Mouse (Mus musculus): ENCODE measurements around the gene Rabl3.

The Rabl3 gene

DNA sequence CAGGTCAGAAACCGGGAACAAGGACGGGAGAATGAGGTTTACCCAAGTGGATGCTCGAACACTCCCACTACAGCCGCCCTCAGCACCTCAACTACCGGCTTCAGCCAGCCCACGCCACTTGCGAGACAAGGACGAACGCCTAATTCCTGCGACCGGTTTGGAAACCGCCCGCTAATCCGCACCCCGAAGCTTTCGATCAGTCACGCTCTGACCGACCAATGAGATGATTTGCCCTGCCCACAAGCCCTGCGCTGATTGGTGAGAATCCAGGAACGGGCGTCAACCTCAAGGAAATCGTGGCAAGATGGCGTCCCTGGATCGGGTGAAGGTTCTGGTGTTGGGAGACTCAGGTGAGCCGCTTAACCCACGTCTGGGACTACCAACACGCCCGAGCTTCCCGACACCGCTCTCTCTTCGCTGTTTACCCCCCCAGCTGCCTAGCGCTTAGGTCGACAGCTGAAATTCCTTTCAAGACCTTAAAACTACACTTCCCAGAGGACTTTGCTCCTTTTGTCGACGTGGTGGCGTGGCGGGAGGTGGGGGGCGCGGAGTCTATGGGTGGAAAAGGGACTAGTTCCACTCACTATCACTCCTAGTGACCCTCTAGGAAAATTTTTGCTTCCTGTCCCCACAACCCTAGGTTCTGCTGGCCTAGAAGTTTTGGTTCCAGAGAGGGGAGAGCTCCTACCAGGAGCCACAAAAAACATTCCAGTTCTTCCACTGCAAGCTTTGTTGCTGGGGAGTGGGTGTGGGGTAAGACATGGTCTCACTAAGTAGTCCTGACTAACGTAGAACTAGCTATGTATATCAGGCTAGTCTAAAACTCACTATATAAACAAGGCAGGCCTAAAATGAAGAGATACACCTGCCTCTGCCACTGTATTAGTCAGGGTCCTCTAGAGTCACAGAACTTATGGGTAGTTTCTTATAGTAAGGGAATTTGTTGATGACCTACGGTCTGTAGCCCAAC is at the start of gene Rabl3, which contains the start of gene Gtf2e1:
Gene Rabl3, plus strand, starts transcription at position 275 of the 970 bp plus-strand sequence.
Gene Gtf2e1, minus strand, starts transcription at position 179 of the 970 bp plus-strand sequence.
- peak; percentile 98 for DNase-seq (ENCODE audit: low spot score)

DNA sequence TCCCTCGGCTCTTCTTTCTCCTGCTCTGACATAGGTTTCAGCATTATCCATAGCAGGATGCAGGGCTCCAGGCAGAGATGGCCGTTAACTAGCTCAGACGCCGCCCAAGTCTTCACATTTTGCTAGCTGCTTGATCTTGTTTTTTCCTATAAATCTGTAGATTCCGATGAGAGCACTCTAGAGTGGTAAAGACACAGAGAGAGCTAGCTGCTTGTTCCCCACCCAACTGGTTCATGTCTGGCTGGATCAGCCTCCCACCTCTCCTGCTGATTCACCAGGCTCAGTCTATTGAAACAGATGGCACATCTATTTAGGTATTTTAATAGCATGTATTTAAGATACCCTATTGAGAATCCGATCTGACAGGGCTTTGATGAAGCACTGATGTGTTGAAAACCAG is 44.7 kb upstream of the Rabl3 start:
- peak; percentile 37 for DNase-seq (ENCODE audit: low spot score)

DNA sequence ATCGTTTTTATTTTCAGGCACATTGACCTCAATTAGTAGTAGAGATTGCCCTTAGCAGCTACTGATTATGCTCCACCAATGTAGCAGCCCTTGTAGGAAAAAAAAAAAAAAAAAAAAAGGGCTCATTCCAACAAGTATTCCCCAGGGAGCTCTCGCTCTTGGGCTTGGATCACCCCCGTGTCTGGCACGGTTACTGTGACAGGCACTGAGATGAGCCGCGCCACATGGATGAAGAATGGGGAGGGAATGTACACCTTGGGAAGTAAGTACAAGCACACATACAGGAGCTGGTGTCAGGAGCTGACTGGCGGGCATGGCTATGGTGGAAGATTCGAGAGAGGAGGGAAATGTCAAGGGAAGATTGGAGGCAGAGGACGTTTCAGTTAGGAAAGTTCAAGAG is 41.1 kb upstream of the Rabl3 start:
- DNase-seq (ENCODE audit: low spot score): no peak

DNA sequence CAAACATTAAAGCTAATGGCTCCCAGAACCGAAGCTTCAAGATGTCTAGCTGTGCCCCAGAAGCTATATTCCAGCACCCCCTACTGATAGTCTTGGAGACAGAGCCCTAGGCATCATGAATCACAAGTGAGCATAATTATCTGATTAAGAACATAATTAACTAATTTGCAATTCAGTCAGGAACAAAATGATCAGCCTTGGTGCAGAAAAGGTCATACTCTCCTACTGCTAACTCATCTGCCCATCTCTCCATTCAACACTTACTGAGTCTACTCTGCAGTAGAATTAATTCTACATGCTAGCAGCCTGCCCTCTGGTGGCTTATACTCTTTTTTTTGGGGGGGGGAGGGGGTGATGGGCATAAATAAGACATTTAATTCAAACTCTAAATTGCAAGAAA is 35.2 kb upstream of the Rabl3 start:
- no peak for DNase-seq (ENCODE audit: low spot score)

DNA sequence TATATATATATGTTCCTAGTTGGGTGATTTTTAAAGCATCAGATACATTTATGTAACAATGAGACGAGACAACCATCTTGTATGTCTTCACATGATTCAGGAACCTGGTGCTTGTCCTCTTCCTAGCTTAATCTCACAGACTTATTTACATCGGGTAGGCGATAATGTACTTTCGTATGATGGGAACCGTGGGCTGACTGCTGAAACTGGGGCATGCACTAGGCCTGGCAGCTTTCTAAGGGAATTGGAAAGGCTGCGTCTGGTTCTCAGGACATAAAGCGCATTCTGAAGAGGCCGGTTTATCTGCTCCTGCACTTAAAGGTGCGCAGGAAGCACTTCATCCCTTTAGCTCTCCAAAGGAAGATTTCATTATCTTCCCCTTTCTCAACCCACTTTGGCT is 32.9 kb upstream of the Rabl3 start:
- DNase-seq (ENCODE audit: low spot score): no peak

DNA sequence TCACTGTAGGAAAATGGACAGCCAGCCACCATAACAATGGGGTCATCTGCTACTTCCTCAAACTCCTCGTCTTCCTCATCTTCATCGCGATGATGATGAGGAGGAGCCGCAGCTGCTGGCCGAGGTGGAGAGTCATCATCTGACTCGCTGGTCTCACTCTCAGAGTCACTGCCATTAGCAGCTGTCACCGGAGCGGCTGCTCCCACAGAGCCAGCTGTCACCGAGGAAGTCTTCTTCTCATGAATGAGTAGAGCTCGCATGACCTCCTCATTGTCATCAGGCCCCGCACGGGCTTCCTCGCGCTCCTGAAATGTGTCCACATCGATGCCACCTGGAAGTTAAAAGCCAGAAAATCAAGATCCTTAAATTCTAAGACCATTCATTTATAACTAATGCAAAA is 28.2 kb upstream of the Rabl3 start:
- no peak for DNase-seq (ENCODE audit: low spot score)

DNA sequence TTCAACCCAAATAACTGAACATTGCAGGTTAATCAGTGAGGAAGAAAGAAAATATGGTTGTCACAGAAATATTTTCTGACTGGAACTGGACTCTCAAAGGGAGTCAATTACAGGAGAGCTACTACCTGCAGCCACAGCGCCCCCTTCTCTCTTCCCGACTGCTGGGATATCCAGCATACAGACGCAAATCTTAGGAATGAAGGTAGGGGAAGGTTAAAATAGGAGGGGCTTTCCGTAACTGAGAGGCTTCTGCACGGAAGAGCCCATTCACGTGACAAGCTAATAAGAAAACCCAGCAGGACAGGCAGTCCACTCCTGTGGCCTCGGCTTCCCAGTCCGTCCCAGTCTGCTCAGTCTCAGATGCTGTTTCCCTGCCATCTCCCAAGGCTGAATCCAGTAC is 25.0 kb upstream of the Rabl3 start:
- no peak for DNase-seq (ENCODE audit: low spot score)

DNA sequence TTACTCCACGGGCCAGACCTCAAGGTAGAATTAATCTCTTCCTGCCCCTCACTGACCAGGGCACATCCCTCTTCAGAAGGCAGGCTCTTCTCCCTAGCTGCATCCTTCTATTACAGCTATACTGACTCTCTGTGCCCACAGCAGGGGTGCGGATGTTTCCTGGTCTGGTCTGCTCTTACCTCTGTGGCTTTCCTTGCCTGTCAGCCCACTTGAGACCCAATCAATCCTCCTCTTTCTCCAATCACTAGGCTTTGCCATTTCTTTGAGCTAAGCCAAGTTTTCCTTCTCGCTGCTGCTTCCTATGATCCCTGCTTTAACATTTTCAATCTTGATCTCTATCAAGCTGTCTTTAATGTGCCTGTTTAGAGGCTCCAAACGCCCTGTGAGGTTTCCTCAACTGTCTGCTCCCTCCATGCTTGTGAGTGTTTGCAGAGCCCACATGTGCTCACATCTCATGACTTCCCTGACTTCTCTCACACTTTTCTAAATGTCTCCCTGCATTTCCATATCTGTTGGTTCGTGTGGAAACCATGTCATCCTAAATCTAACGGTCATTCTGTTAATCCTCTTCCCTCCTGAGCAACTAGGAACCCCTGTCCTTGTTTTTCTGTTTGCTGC is 23.2 kb upstream of the Rabl3 start:
- DNase-seq (ENCODE audit: low spot score): no peak

DNA sequence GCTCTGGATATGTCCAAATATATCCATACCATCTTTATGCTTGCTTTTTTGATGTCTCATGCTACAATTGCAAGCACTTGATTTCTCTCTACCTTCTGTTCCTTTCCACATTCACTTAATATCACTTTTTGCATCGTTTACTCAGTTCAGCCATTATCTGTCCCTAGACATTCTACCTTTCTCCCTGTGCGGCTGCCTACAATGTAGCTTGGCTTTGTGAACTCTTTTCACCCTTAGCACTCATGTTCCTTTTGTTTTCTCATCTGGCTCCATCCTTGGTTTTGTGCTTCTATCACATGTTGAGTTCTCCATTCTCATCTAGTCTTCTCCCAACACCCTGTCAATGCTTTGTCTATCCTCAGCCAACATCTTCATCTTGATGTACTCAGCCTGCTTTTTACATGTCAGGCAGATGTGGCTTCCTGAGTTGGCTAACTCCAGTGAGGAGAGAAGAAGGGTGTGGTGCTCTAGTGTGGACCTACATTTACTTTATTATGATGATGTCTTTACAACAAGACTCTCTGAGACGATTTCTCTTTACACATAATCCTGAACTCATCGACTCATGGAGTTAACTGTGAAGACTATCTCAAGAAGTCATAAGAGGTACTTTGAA is 22.0 kb upstream of the Rabl3 start:
- DNase-seq (ENCODE audit: low spot score): no peak

DNA sequence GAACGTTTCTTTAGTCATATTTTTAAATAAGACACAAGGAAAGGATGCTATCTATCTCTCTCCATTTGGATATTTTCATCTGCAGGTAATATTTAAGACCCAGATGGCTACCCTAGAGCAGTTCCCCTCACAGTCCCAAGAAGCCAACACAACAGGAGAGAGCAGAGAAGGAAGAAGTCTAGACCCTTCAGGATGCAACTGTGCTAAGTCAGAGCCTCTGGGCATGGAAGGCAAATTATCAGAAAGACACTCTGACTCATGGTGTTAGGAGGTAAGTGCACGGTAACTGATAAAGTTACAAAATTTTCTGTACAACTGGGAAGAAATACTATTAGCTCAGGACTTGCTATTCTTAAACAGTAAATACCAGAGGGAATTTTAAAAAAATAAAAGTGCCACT is 21.0 kb upstream of the Rabl3 start:
- no peak for DNase-seq (ENCODE audit: low spot score)

DNA sequence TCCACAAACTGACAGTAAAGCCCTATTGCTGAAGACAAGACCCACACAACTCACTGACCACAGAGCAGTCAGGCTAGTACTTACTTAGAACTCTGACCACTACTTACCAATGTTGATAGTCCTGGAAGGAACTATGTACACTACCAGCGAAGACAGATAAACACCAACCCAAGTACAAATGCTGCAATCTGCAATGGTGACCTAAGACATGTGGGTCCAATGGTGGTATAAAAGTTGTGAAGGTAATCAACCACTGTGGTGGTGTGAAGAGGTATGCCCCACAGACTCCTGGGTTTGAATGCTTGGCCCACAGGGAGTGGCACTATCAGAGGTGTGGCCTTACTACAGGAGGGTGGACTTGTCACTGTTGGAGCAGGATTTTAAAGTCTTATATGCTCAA is 20.0 kb upstream of the Rabl3 start:
- no peak for DNase-seq (ENCODE audit: low spot score)

DNA sequence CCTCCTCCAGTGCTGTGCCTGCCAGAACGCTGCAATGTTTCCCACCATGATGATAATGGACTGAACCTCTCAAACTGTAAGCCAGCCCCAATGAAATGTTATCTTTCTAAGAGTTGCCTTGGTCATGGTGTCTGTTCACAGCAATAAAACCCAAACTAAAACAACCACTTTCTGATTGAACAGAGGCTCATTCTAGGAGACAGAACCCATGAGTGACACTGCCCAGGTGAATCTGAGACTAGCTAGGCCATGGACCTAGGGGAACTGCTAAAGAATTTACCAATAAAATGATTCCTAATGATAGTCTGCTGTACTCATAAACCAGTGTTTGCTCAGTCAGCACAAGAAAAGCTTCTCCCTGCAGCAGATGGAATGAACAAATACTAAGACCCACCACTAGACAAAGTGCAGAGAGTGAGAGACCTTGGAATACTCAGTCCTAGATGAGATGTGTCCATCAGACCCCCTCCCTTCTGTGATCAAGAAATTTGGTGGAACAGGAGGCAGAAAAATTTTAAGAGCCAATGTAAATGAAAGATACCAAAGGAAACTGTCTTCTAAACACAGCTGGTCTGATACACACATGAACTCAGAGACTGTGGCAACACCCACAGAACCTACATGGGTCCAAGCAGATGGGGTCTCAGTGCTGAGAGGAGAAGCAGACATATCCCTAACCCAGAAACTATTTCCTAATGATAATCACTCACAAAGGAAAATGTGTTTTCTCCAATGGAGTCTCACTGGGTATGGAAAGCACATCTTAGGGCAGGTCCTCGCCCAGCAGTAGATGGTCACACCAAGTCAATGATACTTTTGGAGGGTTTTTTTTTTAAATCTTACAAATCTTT is 19.3 kb upstream of the Rabl3 start:
- DNase-seq (ENCODE audit: low spot score): no peak

DNA sequence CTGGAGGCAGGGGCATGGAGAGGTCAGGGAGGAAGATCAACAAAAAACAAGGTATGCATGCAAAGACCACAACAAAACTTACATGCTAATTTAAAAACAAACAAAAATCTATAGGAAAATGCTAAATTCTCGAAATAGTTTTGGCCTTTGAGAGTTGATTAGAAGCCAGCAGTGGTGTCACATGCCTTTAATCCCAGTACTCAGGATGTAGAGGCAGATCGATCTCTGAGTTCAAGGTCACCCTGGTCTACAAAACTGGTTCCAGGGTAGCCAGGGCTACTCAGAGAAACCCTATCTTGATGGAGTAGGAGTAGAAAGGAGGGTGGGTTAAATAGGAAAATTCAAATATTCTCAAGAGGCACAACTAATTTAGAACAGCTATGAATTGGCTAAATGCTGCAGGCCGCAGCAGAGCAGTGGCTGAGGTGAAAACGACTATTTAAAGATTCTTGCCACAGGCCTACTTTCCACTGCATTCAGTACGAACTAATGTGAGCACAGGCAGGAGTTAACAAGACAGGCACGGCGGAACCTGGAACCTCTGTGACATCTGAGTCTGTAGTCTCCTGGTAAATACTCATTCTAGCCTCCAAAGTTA is 17.5 kb upstream of the Rabl3 start:
- DNase-seq (ENCODE audit: low spot score): no peak

DNA sequence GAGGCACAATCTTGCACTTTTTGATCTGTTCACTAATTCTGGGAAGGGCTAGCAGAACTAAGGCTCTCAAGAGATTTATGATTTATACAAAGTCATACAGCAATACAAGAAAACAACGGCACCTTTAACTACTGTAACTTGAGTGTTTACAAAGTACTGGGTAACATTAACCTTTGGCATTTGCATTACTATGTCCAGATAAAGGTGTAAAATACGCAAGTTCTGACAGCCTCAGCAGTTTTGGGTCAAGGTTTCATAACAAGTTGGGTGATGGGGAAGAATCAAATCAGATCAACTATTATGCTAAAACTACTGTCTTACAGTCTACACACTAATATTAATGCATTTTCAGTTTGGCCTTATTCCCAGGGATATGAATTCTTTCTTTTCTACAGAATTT is 14.6 kb upstream of the Rabl3 start:
- DNase-seq (ENCODE audit: low spot score): no peak

DNA sequence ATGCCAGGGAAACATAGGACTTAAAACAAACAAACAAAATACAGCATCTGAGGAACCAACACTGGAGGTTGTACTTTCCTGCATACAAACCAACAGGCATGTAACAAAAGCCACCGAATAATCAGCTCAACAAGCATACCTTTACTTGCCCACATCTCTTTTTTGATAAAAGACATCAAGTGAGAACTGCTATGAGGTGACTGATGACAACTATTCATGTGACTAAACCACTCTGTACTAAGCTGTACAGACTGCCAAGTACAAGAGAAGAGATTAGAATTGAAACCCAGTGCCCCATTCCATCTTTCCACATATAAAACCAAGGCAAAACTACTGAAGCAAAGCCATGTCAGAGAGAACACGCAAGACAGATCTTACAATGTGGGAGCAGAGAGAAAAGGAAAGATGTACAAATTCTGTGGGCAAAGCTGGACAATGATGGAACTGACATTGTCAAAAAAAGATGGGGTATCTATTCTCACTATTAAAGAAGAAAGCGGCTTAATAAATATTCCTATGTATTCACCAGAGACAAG is 12.9 kb upstream of the Rabl3 start:
- no peak for DNase-seq (ENCODE audit: low spot score)

DNA sequence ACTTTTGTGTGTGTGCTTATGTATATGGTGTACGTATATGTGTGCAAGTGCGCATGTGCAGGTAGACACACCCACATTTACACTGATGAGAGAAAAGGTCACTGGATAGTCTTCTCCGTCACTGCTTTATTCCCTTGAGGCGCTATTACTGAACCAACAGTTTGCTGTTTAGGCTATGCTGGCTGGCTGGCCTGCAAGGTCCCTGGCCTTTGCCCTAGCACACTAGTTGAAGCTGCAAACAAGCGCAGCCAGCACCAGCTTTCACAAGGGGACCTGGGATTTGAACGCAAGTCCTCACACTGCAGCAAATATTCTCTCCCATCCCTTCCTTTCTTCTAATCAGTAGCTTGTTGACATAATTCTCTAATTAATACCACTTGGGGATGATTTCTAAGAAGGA is 9.5 kb upstream of the Rabl3 start:
- DNase-seq (ENCODE audit: low spot score): no peak

DNA sequence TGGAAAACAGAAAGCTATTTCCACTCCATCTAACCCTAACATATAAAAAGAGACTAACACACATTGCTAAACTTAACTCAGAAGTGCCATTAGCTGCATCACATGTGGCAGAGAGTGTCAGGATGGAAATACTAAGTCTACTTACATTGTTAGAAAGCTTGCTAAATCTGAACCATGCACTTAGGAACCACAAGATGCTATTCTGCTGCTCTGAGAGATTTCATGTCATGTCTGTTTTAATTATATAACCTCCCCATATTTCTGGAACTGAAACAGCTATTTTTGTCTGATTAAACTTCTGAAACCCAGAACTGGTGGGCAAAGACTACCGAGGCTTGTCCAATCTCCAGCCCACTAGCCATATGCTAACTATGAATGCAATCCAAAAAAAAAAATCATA is 7.6 kb upstream of the Rabl3 start:
- DNase-seq (ENCODE audit: low spot score): no peak

DNA sequence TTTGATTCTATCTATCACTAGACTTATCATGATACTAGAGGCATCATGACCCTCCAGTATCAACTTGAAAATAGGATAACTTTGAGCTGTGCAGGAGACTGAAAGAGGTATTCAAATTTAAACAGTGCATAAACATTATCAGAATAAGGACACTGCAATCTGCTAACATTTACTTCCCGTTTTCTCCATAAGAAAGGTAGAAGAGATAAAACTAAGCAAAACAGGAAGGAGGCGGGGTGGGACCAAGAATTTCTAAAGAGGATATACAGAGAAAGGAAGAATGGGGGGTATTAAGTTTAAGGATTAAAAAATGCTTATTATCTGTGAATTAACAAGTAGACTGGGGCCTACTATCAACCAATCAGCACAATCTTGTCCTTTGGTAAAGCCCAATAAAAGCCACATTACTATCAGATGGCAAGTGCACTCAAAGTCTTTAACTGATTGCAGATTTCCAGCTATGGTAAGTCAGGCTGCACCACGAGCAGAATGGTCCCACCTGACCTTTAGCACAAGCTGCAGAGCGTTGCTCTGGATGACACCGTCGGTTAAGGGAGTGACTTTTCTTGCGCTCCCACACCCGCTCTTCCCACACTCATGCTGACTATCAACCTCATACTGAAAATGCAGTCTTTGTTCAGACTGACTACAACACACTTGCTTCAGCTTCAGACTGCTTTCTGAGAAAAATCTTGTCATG is 6.2 kb upstream of the Rabl3 start:
- no peak for DNase-seq (ENCODE audit: low spot score)

DNA sequence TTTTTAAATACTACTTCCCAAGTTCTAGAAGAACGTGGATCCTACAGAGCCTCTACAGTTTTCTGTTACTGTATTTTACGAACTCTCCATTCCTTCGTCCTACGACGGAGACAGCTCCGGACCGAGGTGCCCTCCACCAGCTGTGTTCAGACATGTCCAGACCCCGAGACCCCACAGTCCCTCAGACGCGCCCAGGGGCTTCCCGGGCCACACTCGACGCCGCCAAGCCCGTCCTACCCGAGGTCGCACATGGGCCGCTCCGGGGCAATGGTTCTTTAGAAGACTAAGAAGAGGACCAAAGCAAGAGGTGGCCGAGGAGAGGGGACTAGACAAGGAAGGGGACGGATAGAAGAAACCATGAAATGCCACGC is 460 bp upstream of the Rabl3 start:
- DNase-seq (ENCODE audit: low spot score): no peak

DNA sequence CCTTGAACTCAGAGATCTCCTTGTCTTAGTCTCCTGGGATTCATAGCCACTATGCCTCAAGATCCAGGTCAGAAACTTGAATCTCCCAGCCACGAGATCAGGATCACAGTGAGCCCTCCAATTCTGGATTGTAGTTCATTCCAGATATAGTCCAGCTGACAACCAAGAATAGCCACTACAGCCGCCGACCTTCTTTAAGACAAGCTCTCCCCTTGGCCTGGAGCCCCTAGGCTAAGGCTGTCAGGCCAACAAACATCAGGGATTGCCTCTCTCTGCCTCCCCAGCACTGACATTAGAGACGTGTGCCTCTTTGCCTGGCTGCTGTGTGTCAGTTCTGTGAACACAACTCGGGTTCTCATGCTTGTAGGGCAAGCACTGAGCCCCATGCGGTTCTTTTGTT is 1.1 kb downstream of the Rabl3 start:
- no peak for DNase-seq (ENCODE audit: low spot score)

DNA sequence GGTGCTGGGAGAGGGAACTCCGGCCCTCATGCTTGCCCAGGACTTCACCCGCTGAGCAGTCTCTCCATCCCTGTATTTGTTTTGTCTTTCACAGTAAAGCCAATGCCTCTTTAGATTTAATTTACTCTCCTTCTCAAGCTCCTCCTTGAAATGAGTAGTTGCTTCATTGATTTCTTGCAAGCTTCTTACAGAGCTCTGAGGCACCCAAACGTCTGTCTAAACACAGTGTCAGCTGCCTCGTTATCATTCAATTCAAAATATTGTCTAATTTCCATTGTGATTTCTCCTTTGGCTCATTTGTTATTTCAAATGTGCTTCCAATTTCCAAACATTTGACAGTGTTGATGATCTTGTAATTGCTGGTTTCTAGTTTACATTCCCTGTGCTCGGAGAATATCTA is 6.6 kb downstream of the Rabl3 start:
- DNase-seq (ENCODE audit: low spot score): no peak
